Mouse (Mus musculus) embryonic fibroblast, embryonic 13.5 days (primary cell): ENCODE data around the gene Mfap1a.

Experiments
- CTCF ChIP-seq: IDR thresholded peaks from 2 replicates; pipeline ENCODE4 v1.5.1; 2011; ENCODE audit warnings: mild to moderate bottlenecking, control low read depth, low read length, moderate library complexity, borderline replicate concordance; ENCODE audit not compliant: insufficient read depth
- POLR2A ChIP-seq: IDR thresholded peaks from 2 replicates; pipeline ENCODE4 v1.6.1; 2011; ENCODE audit warnings: low read depth, mild to moderate bottlenecking, control low read depth, low read length, moderate library complexity

DNA sequence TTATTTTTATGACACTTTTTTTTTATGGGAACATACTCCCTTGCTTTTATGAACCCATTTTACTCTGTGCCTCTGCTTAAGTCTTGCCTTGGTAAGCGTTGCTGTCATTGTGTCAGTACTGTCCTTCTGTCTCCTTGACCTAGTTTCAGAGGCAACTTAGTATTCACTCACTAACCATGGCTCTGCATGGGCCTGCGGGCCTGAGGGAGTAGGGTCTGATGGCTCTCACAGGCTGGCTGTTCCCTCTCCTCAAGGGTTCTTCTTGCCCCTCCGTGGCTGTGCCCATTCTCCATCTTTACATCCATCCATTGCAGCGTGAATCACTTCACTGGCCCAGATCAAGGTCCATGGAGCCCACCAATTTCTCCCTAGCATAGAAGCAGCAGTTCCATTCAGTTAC lies 60.0 kb downstream of the Mfap1a start:
- no peak for TF ChIP-seq POLR2A
- no peak for TF ChIP-seq CTCF
